Mouse (Mus musculus) stomach, embryonic 14.5 days (tissue): ENCODE measurements around the gene Gnb2. TPM values are rescaled to one million over a fixed set of nuclear protein-coding genes. Genes with fewer than 3 reads are reported as not detected.

Experiments used
- ATAC-seq: fragments of 200-750 bp; cut with Nextera tagmentation; 2 replicates; pipeline ENCODE4 v1.8.0; 2017; ENCODE audit warnings: low read depth, moderate TSS enrichment; ENCODE audit not compliant: insufficient number of reproducible peaks, insufficient read depth, low FRiP score
- H3K27ac ChIP-seq: fragments of 300-500 bp; sonication (generic); 2 replicates; pipeline ENCODE4 v1.5.1; 2014; ENCODE audit warnings: mild to moderate bottlenecking, low read length, moderate library complexity, mixed read lengths
- H3K27me3 ChIP-seq: fragments of 300-500 bp; sonication (generic); 2 replicates; pipeline ENCODE4 v1.6.1; 2014; ENCODE audit warnings: low read length, control low read depth, mixed read lengths; ENCODE audit not compliant: control insufficient read depth, insufficient read depth
- H3K36me3 ChIP-seq: fragments of 300-500 bp; sonication (generic); 2 replicates; pipeline ENCODE4 v1.6.1; 2014; ENCODE audit warnings: mild to moderate bottlenecking, control low read depth, low read length, moderate library complexity, mixed read lengths; ENCODE audit not compliant: control insufficient read depth, insufficient read depth
- H3K4me1 ChIP-seq: fragments of 300-500 bp; sonication (generic); 2 replicates; pipeline ENCODE4 v1.6.1; 2014; ENCODE audit warnings: low read length, control low read depth, mixed read lengths; ENCODE audit not compliant: control insufficient read depth, insufficient read depth
- H3K4me2 ChIP-seq: fragments of 300-500 bp; sonication (generic); replicated peaks from 2 replicates; pipeline ENCODE4 v1.6.1; 2014; ENCODE audit warnings: low read depth, low read length, control low read depth
- H3K4me3 ChIP-seq: fragments of 300-500 bp; sonication (generic); 2 replicates; pipeline ENCODE4 v1.5.1; 2014; ENCODE audit warnings: low read depth, low read length, control low read depth
- H3K9ac ChIP-seq: fragments of 300-500 bp; sonication (generic); replicated peaks from 2 replicates; pipeline ENCODE4 v1.6.1; 2014; ENCODE audit warnings: low read depth, mild to moderate bottlenecking, control low read depth, low read length, moderate library complexity, mixed read lengths
- H3K9me3 ChIP-seq: fragments of 300-500 bp; sonication (generic); 2 replicates; pipeline ENCODE4 v1.6.1; 2016; ENCODE audit warnings: low read depth, low read length, control low read depth; ENCODE audit not compliant: control insufficient read depth
- WGBS: fragments of 180-500 bp; shearing (Covaris S2); extraction: QIAGEN DNeasy Blood & Tissue Kit; methylation state at CpG from one replicate; pipeline ENCODE4 v1.1.7; 2014; 5-methylcytosine and 5-hydroxymethylcytosine counted together
- polyA plus RNA-seq: library from polyadenylated mRNA; unstranded; fragments of >200 nt; fragmentation: Nextera tagmentation; extraction: Ambion mirVana; gene quantifications from 2 replicates; pipeline ENCODE4 v1.2.1, GENCODE M21; 2014

The Gnb2 gene
- polyA plus RNA-seq, 1 experiment from 2014 or later, result 404 TPM

- Histone ChIP-seq H3K4me3 (no peak overlapping the region), H3K36me3 (no peaks in the 10 kb centered on the region), H3K27ac (no peak overlapping the region), H3K4me1 (no peaks in the 10 kb centered on the region), H3K9ac (no peak overlapping the region), H3K9me3 (no peaks in the 10 kb centered on the region), H3K4me2 (no peak overlapping the region), H3K27me3 (no peaks in the 10 kb centered on the region)
- 80% methylated on average over 8 of the region's 8 CpGs for WGBS
- ATAC-seq, result no peak
Observed at GRCm38 (mm10) chr5:137568223-137568798, 35.0 kb upstream of the Gnb2 start.

GRCm38 (mm10) chr5:137566416-137566815, 33.1 kb upstream of the Gnb2 start:
- no peak for ATAC-seq
- Histone ChIP-seq H3K36me3 (no peaks in the 10 kb centered on the region), H3K9ac (no peak overlapping the region), H3K4me1 (no peaks in the 10 kb centered on the region), H3K4me3 (no peak overlapping the region), H3K9me3 (no peaks in the 10 kb centered on the region), H3K27me3 (no peaks in the 10 kb centered on the region), H3K27ac (no peak overlapping the region), H3K4me2 (no peak overlapping the region)
- WGBS, result 90% methylated on average over 5 of the region's 5 CpGs

- no peak for ATAC-seq
- WGBS, result 66% methylated on average over 6 of the region's 6 CpGs
Observed at GRCm38 (mm10) chr5:137565744-137566143, 32.4 kb upstream of the Gnb2 start.

GRCm38 (mm10) chr5:137562965-137563364, 29.7 kb upstream of the Gnb2 start:
- Histone ChIP-seq H3K4me1 (no peaks in the 10 kb centered on the region), H3K4me2 (no peak overlapping the region), H3K9me3 (no peaks in the 10 kb centered on the region), H3K4me3 (no peak overlapping the region), H3K36me3 (no peaks in the 10 kb centered on the region), H3K27me3 (no peaks in the 10 kb centered on the region), H3K27ac (no peak overlapping the region), H3K9ac (no peak overlapping the region)
- ATAC-seq, result no peak
- WGBS, result 63% methylated on average over 10 of the region's 10 CpGs

More at GRCm38 (mm10) chr5:137565744-137566143, 32.4 kb upstream of the Gnb2 start:
- H3K9me3 ChIP-seq, result no peaks in the 10 kb centered on the region
- H3K4me3 ChIP-seq, result no peak overlapping the region
- H3K27me3 ChIP-seq, result no peaks in the 10 kb centered on the region
- no peak overlapping the region for H3K27ac ChIP-seq
- H3K4me1 ChIP-seq, result no peaks in the 10 kb centered on the region
- no peaks in the 10 kb centered on the region for H3K36me3 ChIP-seq
- no peak overlapping the region for H3K9ac ChIP-seq
- no peak overlapping the region for H3K4me2 ChIP-seq

- Histone ChIP-seq H3K4me2 (no peak overlapping the region), H3K9ac (no peak overlapping the region), H3K4me1 (no peaks in the 10 kb centered on the region), H3K27me3 (no peaks in the 10 kb centered on the region), H3K9me3 (no peaks in the 10 kb centered on the region), H3K36me3 (no peaks in the 10 kb centered on the region), H3K4me3 (no peak overlapping the region), H3K27ac (no peak overlapping the region)
- ATAC-seq, result no peak
- 61% methylated on average over 6 of the region's 6 CpGs for WGBS
Observed at GRCm38 (mm10) chr5:137561556-137561955, 28.2 kb upstream of the Gnb2 start.

- H3K27me3 ChIP-seq, result no peaks in the 10 kb centered on the region
- no peak overlapping the region for H3K27ac ChIP-seq
- no peaks in the 10 kb centered on the region for H3K9me3 ChIP-seq
- H3K36me3 ChIP-seq, result no peaks in the 10 kb centered on the region
- no peak for ATAC-seq
- no peaks in the 10 kb centered on the region for H3K4me1 ChIP-seq
- H3K4me2 ChIP-seq, result no peak overlapping the region
- 41% methylated on average over 11 of the region's 11 CpGs for WGBS
- 0 out of 2 replicates have a peak overlapping the region, but pooled peaks have one; percentile 15 for H3K4me3 ChIP-seq
- no peak overlapping the region for H3K9ac ChIP-seq
Observed at GRCm38 (mm10) chr5:137553898-137554297, 20.6 kb upstream of the Gnb2 start.

GRCm38 (mm10) chr5:137553411-137553837, 20.1 kb upstream of the Gnb2 start, which contains the start of gene Actl6b:
Actl6b (plus strand) TSS chr5:137553517.
- Histone ChIP-seq H3K36me3 (no peaks in the 10 kb centered on the region), H3K27ac (no peak within 1 kb of the TSS), H3K4me1 (no peaks in the 10 kb centered on the region), H3K9ac (no peak within 1 kb of the TSS), H3K27me3 (no peaks in the 10 kb centered on the region), H3K4me3 (0 out of 2 replicates have a peak within 1 kb of the TSS, but pooled peaks have one; percentile 15), H3K9me3 (no peaks in the 10 kb centered on the region), H3K4me2 (peak within 1 kb of the TSS; percentile 31)
- ATAC-seq, result peak; percentile 75
- WGBS, result 1% methylated on average over 37 of the region's 37 CpGs

GRCm38 (mm10) chr5:137553000-137553399, 19.7 kb upstream of the Gnb2 start:
- H3K27me3 ChIP-seq, result no peaks in the 10 kb centered on the region
- 24% methylated on average over 6 of the region's 6 CpGs for WGBS
- ATAC-seq, result peak; percentile 10; the same call in 1 of the 2 replicates
- peak overlapping the region; percentile 31 for H3K4me2 ChIP-seq
- H3K4me1 ChIP-seq, result no peaks in the 10 kb centered on the region
- H3K27ac ChIP-seq, result no peak overlapping the region
- no peaks in the 10 kb centered on the region for H3K9me3 ChIP-seq
- H3K36me3 ChIP-seq, result no peaks in the 10 kb centered on the region
- H3K4me3 ChIP-seq, result 0 out of 2 replicates have a peak overlapping the region, but pooled peaks have one; percentile 15
- H3K9ac ChIP-seq, result no peak overlapping the region

- ATAC-seq, result no peak
- Histone ChIP-seq H3K27ac (no peak overlapping the region), H3K9me3 (no peaks in the 10 kb centered on the region), H3K4me1 (no peaks in the 10 kb centered on the region), H3K9ac (no peak overlapping the region), H3K27me3 (no peaks in the 10 kb centered on the region), H3K4me2 (no peak overlapping the region), H3K4me3 (no peak overlapping the region), H3K36me3 (no peaks in the 10 kb centered on the region)
- 69% methylated on average over 5 of the region's 5 CpGs for WGBS
Observed at GRCm38 (mm10) chr5:137551119-137551518, 17.8 kb upstream of the Gnb2 start.
